Mouse (Mus musculus): ENCODE measurements around the gene Tmx2.

DNA sequence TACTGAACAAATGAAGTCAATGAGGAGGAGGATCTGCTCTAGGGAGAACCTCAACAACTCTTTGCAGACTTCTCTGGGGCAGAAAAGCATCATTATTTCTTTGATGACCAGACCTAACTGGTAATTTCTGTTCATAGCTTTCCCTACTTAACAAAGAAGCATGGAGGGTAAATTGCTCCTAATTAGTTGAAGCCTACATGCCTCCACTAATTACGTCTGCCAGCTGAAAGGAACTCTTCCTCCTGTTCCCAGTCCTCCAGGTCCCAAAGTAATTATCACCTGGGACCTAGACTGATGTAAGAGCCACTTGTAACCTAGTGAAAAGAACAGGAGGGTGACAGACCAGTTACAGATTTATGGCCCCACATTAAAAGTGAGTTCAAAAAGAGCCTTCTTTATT, 28.6 kb upstream of the Tmx2 start:
- TF ChIP-seq CTCF (IDR thresholded peaks at IDR 0.05; ENCODE audit: control insufficient read depth, insufficient read depth, insufficient replicate concordance, low read depth, low read length) (no peak), POLR2A (IDR thresholded peaks at IDR 0.05; ENCODE audit: control insufficient read depth, low read depth, low read length) (no peak)

Data from testis, adult 2 months (tissue).